Mouse (Mus musculus) WW6 (cell line): ENCODE measurements at regions not wholly inside any gene's neighbourhood (a gene's known extent, or its start where the extent isn't known, plus 50 kb on each side); places are given as distances from the start of the nearest gene placed in this dataset.

Source experiments
- DNase-seq: peaks from one replicate; pipeline ENCODE4 v3.0.0-alpha.2; 2013; ENCODE audit warnings: low read depth, low spot score

- no peak for DNase-seq
Measured at GRCm38 (mm10) chr9:14215171-14215782, 59.6 kb upstream of the Sesn3 start.

- DNase-seq = no peak
Measured at GRCm38 (mm10) chr9:14215961-14216360, 58.9 kb upstream of the Sesn3 start.

- no peak for DNase-seq
Measured at GRCm38 (mm10) chr9:14222936-14223335, 51.9 kb upstream of the Sesn3 start.
